Mouse (Mus musculus): ENCODE results near the gene Usp18. TPM values are rescaled to one million over a fixed set of nuclear protein-coding genes. Genes with fewer than 3 reads are reported as not detected.

Gene Usp18
- polyA plus RNA-seq, 2 experiments, result 1.0 to 1.8 TPM

- TF ChIP-seq POLR2A (IDR thresholded peaks at IDR 0.05; ENCODE audit: borderline replicate concordance, extremely low read depth, insufficient read depth, insufficient read length), result no peak
These were observed 36.1 kb upstream of the Usp18 start for GRCm38 (mm10) chr6:121209584-121209983.

GRCm38 (mm10) chr6:121210149-121210925, 35.4 kb upstream of the Usp18 start, which contains the start of gene Tuba8:
Tuba8 (plus strand) TSS chr6:121210696.
- H3K27me3 ChIP-seq (ENCODE audit: control insufficient read depth, insufficient read depth, low read length), result peaks cover 26% of the 10 kb centered on the region
- ATAC-seq (ENCODE audit: low FRiP score, low read depth), result peak; percentile 51; the same call in 1 of the 2 replicates
- H3K4me2 ChIP-seq (replicated peaks; ENCODE audit: low read depth, low read length, severe bottlenecking), result peak within 1 kb of the TSS; percentile 73
- peak within 1 kb of the TSS; percentile 38 for H3K4me3 ChIP-seq (replicated peaks; ENCODE audit: low read length)
- no peaks in the 10 kb centered on the region for H3K36me3 ChIP-seq (ENCODE audit: control insufficient read depth, insufficient read depth, low read length)
- no peak for TF ChIP-seq POLR2A (IDR thresholded peaks at IDR 0.05; ENCODE audit: borderline replicate concordance, extremely low read depth, insufficient read depth, insufficient read length)
- H3K27ac ChIP-seq (replicated peaks; ENCODE audit: low read depth, low read length), result no peak within 1 kb of the TSS
- WGBS, result 3% methylated on average over 29 of the region's 30 CpGs
- DNase-seq (ENCODE audit: low spot score), result no peak
- H3K9ac ChIP-seq (ENCODE audit: low read depth, low read length, severe bottlenecking), result peak within 1 kb of the TSS; percentile 46
- H3K9me3 ChIP-seq (ENCODE audit: control insufficient read depth, low read length), result no peaks in the 10 kb centered on the region
- peaks cover 15% of the 10 kb centered on the region; the same call in 1 of the 2 replicates for H3K4me1 ChIP-seq (ENCODE audit: control insufficient read depth, insufficient read depth, low read length)

More at GRCm38 (mm10) chr6:121209584-121209983, 36.1 kb upstream of the Usp18 start:
- ATAC-seq (ENCODE audit: low FRiP score, low read depth) (no peak), DNase-seq (ENCODE audit: low spot score) (no peak)
- Histone ChIP-seq H3K9me3 (ENCODE audit: control insufficient read depth, low read length) (no peaks in the 10 kb centered on the region), H3K27ac (replicated peaks; ENCODE audit: low read depth, low read length) (no peak overlapping the region), H3K4me1 (ENCODE audit: control insufficient read depth, insufficient read depth, low read length) (peaks cover 15% of the 10 kb centered on the region; the same call in 1 of the 2 replicates), H3K36me3 (ENCODE audit: control insufficient read depth, insufficient read depth, low read length) (no peaks in the 10 kb centered on the region), H3K27me3 (ENCODE audit: control insufficient read depth, insufficient read depth, low read length) (peaks cover 26% of the 10 kb centered on the region), H3K4me3 (replicated peaks; ENCODE audit: low read length) (no peak overlapping the region), H3K9ac (ENCODE audit: low read depth, low read length, severe bottlenecking) (no peak overlapping the region), H3K4me2 (replicated peaks; ENCODE audit: low read depth, low read length, severe bottlenecking) (no peak overlapping the region)
- 83% methylated on average over 2 of the region's 2 CpGs for WGBS

GRCm38 (mm10) chr6:121210926-121211289, 34.8 kb upstream of the Usp18 start:
- Histone ChIP-seq H3K4me1 (ENCODE audit: control insufficient read depth, insufficient read depth, low read length) (peaks cover 15% of the 10 kb centered on the region; the same call in 1 of the 2 replicates), H3K27me3 (ENCODE audit: control insufficient read depth, insufficient read depth, low read length) (peaks cover 26% of the 10 kb centered on the region), H3K4me3 (replicated peaks; ENCODE audit: low read length) (peak overlapping the region; percentile 38), H3K4me2 (replicated peaks; ENCODE audit: low read depth, low read length, severe bottlenecking) (peak overlapping the region; percentile 73), H3K27ac (replicated peaks; ENCODE audit: low read depth, low read length) (no peak overlapping the region), H3K9ac (ENCODE audit: low read depth, low read length, severe bottlenecking) (peak overlapping the region; percentile 46), H3K9me3 (ENCODE audit: control insufficient read depth, low read length) (no peaks in the 10 kb centered on the region), H3K36me3 (ENCODE audit: control insufficient read depth, insufficient read depth, low read length) (no peaks in the 10 kb centered on the region)
- no peak for TF ChIP-seq POLR2A (IDR thresholded peaks at IDR 0.05; ENCODE audit: borderline replicate concordance, extremely low read depth, insufficient read depth, insufficient read length)
- under 1% methylated on average over 10 of the region's 12 CpGs for WGBS
- DNase-seq (ENCODE audit: low spot score) (no peak), ATAC-seq (ENCODE audit: low FRiP score, low read depth) (0 out of 2 replicates have a peak, but pooled peaks have one; percentile 4)

GRCm38 (mm10) chr6:121211743-121212142, 34.0 kb upstream of the Usp18 start:
- H3K36me3 ChIP-seq (ENCODE audit: control insufficient read depth, insufficient read depth, low read length), result no peaks in the 10 kb centered on the region
- H3K4me3 ChIP-seq (replicated peaks; ENCODE audit: low read length), result 0 out of 2 replicates have a peak overlapping the region, but pooled peaks have one; percentile 38
- H3K9me3 ChIP-seq (ENCODE audit: control insufficient read depth, low read length), result no peaks in the 10 kb centered on the region
- H3K9ac ChIP-seq (ENCODE audit: low read depth, low read length, severe bottlenecking), result no peak overlapping the region
- peak overlapping the region; percentile 73; the same call in 1 of the 2 replicates for H3K4me2 ChIP-seq (replicated peaks; ENCODE audit: low read depth, low read length, severe bottlenecking)
- peaks cover 15% of the 10 kb centered on the region; the same call in 1 of the 2 replicates for H3K4me1 ChIP-seq (ENCODE audit: control insufficient read depth, insufficient read depth, low read length)
- no peak overlapping the region for H3K27ac ChIP-seq (replicated peaks; ENCODE audit: low read depth, low read length)
- 5% methylated on average over 5 of the region's 5 CpGs for WGBS
- H3K27me3 ChIP-seq (ENCODE audit: control insufficient read depth, insufficient read depth, low read length), result peaks cover 26% of the 10 kb centered on the region
- no peak for ATAC-seq (ENCODE audit: low FRiP score, low read depth)
- TF ChIP-seq POLR2A (IDR thresholded peaks at IDR 0.05; ENCODE audit: borderline replicate concordance, extremely low read depth, insufficient read depth, insufficient read length), result no peak
- DNase-seq (ENCODE audit: low spot score), result no peak

- peaks cover 15% of the 10 kb centered on the region; the same call in 1 of the 2 replicates for H3K4me1 ChIP-seq (ENCODE audit: control insufficient read depth, insufficient read depth, low read length)
- H3K36me3 ChIP-seq (ENCODE audit: control insufficient read depth, insufficient read depth, low read length), result no peaks in the 10 kb centered on the region
- DNase-seq (ENCODE audit: low spot score) (no peak), ATAC-seq (ENCODE audit: low FRiP score, low read depth) (no peak)
- H3K4me2 ChIP-seq (replicated peaks; ENCODE audit: low read depth, low read length, severe bottlenecking), result no peak overlapping the region
- TF ChIP-seq POLR2A (IDR thresholded peaks at IDR 0.05; ENCODE audit: borderline replicate concordance, extremely low read depth, insufficient read depth, insufficient read length), result no peak
- H3K27ac ChIP-seq (replicated peaks; ENCODE audit: low read depth, low read length), result no peak overlapping the region
- no peak overlapping the region for H3K4me3 ChIP-seq (replicated peaks; ENCODE audit: low read length)
- H3K27me3 ChIP-seq (ENCODE audit: control insufficient read depth, insufficient read depth, low read length), result peaks cover 26% of the 10 kb centered on the region
- H3K9ac ChIP-seq (ENCODE audit: low read depth, low read length, severe bottlenecking), result no peak overlapping the region
- H3K9me3 ChIP-seq (ENCODE audit: control insufficient read depth, low read length), result no peaks in the 10 kb centered on the region
- WGBS, result 86% methylated on average over 4 of the region's 4 CpGs
These were observed 32.7 kb upstream of the Usp18 start for GRCm38 (mm10) chr6:121212988-121213387.
